Mouse (Mus musculus): ENCODE measurements at regions not wholly inside any gene's neighbourhood (a gene's known extent, or its start where the extent isn't known, plus 50 kb on each side); places are given as distances from the start of the nearest gene placed in this dataset.

DNA sequence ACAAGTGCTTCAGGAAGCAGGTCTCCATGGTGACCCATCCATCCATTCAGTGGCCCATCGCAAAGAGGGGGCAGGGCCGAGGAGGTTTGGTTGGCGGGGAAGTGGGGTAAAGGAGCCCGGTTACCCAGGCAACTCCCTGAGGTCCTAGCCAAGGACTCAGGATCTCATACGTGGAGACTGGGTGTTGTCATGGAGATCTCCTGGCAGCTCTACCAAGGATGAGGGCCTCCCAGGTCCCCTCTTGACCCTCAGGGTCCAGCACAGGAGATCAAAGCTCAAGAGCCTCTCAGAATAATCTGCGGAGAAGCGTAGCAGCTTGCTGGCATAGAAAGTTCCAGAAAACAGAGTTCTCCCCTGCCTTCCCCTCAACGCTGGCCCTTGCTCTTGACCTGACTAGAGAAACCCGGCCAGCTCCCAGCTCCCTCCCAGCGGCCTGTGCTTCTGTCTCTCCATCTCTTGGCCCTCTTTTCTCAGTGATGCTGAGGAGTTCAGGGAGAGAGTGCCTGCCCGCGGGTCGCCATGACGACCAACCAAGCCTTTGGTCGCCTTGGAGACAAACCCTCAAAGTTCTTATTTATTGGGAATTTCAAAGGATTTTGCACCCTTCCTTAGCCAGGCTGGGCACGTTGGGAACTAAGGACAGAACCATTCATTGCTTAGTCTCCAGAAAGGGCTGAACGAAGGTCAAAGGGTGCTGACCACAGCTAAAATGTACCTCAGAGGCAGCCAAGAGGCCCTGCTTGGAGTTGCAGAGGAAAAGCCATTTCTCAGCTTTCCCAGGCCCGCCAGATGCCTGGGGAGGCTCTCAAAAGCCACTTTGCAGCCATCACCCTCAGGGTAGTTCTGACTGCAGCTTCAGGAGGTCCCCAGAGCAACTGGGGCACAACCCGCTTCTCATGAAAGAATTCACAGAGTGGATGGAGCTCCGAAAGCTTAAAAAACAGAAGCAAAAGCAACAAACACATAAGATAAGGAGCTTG, 60.0 kb downstream of the Ubiad1 start:
- DNase-seq (ENCODE audit: extremely low spot score, low spot score): peak; percentile 76

DNA sequence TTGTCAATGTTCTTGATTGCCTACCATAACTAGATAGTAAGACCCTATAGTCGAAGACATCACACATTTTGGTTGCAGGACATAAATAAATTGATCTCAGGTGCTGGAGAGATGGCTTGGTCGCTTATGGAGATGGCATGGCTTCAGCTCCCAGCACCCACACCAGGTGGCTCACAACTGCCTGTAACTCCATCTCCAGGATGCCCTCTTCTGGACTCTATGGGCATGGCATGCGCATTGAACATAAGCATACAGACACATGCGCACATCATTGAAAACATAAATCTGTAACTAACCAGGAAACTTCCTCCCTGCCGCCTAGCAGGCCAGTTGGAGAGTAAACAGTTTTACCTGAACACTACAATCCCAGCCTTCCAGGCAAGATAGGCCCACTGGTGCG, 64.0 kb downstream of the Ubiad1 start:
- no peak for DNase-seq (ENCODE audit: extremely low spot score, low spot score)

DNA sequence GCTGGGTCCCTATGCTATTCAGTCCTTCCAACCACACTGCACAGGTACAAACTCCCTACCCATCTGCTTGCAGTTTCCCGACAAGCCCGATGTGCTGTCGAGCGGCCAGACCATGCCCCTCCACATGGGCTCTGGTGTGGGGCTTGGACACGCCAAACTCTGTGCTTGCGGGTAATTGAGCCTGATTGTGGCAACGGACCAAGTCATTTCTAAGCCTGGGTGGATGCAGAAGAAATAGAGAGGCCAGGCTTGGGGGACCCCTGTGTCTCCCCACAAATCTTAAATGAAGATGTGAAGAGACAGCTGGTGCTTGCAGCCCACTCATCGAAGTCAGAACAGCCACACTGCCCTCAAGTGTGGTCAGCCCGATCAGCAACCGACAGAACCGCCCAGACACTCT, 66.1 kb downstream of the Ubiad1 start:
- no peak for DNase-seq (ENCODE audit: extremely low spot score, low spot score)

DNA sequence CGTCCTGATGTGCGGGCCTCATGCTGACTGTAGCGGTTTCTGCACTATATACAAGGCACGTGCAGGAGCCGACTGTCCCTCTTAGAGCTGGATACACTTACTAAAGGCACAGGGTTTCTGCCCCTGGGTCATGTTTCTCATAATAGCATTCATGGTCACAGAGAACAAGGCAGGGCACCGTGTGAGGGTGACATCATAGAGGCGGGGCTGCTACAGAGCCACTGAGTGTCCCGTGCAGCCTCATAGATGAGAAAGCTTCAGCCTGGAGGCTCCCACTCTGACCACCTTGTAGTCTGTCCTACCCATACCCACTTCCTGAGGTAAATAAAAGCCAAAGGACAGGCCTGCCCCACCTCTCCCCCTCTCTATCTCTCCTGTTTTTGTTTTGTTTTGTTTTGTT, 67.2 kb downstream of the Ubiad1 start:
- DNase-seq (ENCODE audit: extremely low spot score, low spot score): no peak

DNA sequence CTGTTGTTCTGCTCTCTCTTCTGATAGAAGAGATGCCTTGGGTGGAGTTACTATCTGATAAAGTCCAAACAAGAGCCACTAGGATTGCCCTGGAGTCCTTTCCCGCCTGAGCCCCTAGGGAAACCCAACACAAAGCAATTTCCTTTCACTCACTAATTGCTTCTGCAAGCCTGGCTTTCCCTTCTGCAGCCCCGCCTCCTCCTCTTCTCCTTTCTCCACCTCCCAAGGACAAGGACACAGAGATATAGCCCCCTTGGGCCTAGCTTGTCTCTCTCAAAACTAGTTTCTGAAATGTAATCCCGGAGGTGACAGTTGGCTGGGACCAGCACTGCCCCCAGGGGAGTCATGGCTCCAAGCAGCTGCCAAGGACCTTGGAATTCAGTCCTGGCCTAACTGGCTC, 68.1 kb downstream of the Ubiad1 start:
- no peak for DNase-seq (ENCODE audit: extremely low spot score, low spot score)

DNA sequence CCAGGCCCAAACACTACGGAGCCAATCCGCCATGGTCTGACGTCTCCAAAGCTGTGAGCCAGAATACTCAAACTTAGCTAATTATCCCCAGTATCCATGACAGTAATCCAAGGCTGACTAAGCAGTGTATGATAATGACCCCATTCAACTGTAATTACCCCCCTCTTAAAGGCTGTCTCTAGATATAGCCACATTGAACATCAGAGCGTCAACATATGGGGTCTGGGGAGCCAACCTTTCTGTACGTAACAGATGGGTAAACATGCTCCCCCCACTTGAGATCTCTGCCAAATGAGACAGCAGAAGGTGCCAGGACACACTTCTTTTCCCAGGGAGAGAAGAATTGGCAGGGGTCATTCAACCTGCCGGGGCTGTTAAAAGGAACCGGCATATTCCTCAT, 73.1 kb downstream of the Ubiad1 start:
- no peak for DNase-seq (ENCODE audit: extremely low spot score, low spot score)

DNA sequence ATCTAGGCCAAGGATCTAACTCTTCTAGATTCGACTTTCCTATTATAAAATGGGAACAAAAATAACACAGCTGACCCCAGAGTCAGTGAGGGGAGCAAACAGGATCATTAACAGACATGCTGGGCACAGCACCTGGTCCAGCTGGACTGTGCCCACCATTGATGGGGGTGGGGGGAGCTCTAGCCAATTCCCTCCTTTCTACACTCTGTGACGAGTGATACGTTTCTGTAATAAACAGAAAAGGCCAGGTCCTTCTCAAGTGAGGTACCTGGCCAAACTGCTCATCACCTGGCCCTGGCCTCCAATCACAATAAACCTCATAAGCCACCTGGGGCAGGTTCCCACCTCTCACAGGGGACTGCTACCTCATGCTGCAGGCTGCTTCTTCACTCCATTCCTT, 76.9 kb downstream of the Ubiad1 start:
- DNase-seq (ENCODE audit: extremely low spot score, low spot score): no peak

DNA sequence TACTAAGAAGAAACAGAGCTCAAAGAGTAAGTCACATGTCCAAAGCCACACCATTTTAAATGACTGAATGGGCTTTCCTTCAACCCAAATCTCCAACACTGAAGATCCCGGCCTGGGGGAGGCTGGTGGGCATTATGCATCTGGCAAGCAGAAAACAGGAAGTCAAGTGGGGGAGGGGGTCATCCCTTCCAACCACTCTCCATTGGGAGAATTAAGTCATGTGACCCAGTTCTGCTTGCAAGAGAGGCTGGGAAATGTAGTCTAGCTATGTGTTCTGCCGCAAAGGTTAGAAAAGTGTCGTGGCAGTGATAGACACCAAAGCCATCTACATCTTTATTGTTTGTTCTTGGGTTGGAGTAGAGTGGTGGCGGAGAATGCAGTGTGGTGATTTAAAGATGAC, 78.0 kb upstream of the Disp3 start:
- DNase-seq (ENCODE audit: extremely low spot score, low spot score): no peak

DNA sequence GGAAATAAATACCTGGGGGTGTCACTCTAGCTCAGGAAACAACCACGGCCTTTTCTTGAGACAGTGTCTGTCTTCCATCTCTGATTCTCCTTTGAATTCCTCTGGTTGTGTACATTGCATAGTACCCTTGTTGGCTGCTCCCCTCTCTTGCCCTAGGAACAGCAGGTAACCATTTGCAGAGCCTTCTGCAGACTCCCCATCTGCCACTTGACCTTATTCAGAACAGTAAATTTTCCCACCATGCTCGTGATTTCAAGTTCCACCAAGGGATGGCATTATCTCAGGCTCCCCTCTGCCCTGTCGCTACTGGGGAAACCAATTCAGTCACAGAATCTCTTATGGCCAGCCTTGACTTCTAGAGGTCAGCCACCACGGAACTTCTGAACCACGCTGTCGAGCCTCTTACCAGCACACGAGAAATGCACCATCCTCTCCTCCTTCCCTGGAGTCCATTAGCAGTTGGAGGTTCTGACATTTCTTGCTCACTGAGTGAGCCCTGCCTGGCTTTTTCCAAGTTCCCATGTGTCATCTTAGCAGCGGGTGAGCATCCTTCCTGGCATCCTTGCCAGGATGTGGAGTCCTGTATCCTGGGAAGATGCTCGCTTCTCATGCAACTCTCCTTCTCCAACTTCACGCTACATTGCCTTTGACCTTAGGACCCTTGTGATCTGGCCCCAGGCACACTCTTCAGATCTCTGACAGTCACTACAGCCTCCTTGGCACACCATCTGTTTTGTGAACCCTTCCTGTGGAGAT, 75.8 kb upstream of the Disp3 start:
- no peak for DNase-seq (ENCODE audit: extremely low spot score, low spot score)

DNA sequence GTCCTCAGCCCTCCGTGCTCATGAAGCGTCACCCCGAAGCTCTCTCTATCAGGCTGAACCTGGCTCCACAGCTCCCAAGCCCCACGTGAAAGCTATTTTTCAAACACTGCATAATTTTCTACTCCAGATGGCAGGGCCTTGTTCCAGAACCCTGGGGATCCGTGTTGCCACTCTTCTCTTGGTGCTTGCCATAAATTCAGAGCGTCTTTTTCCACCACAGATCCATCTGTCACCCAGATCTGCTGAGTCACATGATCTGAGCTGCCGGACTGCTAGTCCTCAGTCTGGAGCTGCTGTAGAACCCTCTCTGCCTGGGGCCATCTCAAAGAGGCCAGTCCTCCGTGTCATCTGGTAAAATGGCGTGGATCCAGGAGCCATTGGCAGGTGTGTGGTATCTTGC, 73.2 kb upstream of the Disp3 start:
- DNase-seq (ENCODE audit: extremely low spot score, low spot score): no peak

DNA sequence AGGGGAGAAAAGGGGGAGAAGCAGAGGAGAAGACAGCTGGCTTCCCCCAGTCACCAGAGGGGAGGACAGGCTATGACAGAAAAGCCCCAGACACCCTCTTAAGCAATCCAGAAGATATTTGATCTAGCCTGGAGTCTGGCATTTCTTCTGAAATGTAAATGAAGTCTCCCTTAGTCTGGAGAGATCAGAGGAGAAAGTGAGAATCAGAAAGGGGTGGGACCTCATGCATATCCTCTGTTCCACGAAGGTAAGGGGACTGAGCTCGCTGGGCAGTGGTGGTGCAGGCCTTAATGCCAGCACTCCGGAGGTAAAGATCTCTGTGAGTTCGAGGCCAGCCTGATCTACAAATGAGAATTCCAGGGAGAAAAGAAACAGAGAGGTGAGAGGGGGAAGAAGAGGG, 70.6 kb upstream of the Disp3 start:
- no peak for DNase-seq (ENCODE audit: extremely low spot score, low spot score)

DNA sequence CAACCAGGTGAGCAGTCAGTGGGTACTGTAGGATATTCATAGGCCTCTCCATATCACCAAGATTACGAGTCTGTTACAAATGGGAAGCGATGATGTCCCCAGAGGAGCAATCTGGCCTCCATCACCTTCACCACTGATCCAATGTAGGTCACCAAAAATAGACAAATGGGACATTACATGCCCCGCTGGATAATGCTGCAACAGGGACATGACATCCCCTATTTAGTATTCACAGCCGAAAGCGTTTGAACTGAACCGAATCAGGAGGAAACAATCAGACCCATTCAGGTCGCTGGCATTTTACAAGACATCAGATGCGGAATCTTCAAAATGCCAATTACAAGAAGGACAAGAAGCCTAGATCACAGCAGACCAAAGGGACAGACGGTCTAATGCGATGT, 69.5 kb upstream of the Disp3 start:
- no peak for DNase-seq (ENCODE audit: extremely low spot score, low spot score)

DNA sequence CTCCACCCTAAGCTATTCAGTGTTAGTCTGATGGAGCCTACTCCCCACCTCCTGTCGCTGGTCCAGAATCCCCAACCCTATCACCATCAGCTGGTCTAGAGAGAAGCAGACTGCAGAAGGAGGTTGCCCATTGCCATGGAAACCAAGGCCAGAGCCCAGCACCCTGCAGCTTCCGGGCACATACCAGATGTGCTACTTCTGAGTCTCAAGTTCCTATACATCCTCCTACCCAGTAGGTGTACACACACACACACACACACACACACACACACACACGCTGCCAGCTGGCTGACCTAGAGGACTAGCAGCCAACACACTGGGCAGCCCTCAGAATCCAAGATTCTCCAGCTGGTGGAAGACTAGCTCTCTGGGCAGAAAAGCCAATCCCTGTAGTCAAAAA, 68.9 kb upstream of the Disp3 start:
- DNase-seq (ENCODE audit: extremely low spot score, low spot score): no peak

DNA sequence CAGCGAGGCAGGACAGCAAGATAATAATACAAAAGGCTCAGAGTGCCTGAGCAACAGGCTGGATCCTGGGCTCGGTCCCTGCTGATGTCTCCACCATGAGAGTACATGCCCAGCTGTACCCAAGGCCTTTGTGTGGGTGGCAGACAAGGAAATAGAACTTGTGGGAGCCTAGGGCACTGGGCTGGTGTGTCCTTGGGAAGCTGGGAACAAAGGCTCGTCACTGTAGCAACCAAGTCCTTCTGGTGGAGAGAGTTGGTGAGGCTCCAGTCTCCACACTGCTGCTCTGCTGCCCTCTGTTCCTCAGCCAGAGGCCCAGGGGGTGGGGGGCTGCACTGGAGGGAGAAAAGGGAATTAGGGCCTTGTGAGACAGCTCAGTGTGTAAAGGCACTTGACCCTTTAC, 66.2 kb upstream of the Disp3 start:
- no peak for DNase-seq (ENCODE audit: extremely low spot score, low spot score)

DNA sequence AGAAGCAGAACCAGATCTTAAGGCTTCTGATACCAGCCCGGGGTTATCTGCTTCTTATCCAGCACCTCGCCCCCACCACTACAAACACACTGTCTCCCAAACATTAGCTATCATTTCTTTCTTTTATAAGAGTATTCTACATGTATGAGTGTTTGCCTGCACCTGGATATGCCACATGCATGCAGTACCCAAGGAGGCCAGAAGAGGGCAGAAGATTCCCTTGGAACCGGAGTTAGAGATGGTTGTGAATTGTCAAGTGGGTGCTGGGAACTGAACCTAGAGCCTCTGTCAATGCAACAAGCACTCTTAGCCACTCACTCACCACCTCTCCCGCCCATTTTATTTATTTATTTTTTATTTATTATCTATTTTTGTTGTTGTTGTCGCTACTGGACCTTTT, 64.9 kb upstream of the Disp3 start:
- no peak for DNase-seq (ENCODE audit: extremely low spot score, low spot score)

DNA sequence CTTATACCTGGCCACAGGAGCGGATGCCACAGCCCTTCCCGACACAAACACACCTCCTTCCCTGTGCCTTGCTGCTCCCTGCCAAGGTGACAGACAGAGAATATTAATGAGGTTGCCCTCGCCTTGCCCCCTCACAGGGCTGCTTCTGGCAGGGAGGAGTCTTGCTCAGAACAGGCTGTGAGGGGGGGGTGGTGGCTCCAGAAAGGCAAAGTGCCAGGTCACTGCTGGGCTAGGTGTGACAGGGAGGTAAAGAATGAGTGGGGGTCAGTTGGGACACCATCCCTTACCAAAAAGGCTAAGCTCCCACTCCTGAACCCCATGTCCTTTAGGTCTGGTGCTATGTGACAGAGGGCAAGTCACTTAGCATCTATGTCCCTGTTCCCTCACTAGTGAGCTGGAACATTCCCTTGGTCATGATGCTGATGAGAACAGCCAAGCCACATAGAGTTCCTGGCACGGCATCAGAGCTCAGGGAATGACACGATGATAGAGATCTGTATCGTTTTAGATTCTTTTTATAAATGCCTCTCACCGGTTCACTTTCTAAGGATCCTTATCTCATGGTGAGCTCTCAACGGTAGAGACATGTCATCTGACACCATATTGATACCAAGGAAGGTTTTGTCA, 53.9 kb upstream of the Disp3 start:
- no peak for DNase-seq (ENCODE audit: extremely low spot score, low spot score)

DNA sequence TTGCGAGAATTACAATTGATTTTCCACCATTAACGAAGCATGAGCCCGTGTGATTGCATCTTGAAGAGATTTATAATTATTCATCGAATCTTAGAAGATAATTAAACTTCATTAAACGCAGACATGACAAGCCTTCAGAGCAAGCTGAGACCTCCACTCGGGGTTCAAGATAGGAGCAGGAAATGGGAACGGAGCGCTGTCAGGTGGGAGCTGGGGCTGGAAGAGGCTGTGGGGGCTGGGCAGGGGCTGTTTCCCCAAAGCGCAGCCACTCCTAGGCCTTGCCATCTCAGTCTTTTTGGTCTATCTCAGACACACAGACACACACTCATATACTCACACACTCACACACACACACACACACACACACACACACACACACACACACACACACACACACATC, 52.6 kb upstream of the Disp3 start:
- no peak for DNase-seq (ENCODE audit: extremely low spot score, low spot score)

DNA sequence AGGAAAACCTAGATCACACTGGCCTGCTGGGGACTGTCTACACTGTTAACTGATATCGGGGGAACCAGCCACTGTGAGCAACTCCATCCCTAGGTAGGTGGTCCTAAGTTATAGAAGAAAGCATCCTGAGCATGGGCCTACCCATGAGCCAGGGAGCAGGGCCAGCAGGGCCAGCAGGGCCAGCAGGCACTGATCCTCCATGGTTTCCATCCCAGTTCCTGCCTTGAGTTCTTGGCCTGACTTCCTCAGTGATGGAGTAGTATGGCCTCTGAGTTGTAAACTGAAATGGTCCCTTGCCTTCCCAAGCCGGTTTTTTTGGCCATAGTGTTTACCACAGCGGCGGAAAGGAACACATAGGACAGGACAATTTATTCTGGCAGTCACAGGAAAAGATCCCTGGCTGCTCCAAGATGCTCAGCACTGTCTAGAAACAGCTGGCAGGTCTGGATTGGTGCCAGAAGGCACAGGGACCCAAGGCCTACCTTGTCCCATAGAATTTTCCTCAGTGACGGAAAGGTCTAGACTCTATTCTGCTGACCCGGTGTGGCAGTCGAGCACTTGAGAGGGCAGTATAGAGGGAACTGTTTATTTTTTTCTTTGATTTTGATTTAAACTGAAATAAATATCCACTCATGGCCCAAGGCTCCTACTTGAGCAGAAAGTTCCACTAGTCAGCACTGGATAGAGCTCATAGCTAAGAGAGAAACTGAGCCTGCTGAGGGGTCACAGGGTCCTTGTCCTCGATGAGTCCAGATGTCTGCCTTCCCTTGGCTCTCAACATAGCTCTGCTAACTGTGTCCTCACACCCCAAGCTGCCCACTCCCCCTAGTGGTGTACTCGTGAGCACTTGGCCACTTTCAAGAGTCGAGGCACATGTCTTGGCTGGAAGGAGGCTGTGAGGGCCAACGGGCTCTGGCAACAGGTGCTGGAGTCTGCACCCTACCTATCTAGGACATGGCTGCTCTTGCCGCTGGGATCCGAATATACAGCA, 50.4 kb upstream of the Disp3 start:
- DNase-seq (ENCODE audit: extremely low spot score, low spot score): no peak

Measured in neural tube, embryonic 10.5 days (tissue).